Mouse (Mus musculus): ENCODE data around the gene Pafah1b2. TPM values are rescaled to one million over a fixed set of nuclear protein-coding genes. Genes with fewer than 3 reads are reported as not detected.

Pafah1b2 gene
- polyA plus RNA-seq, 1 experiment from 2014 or later = 182 TPM

DNA sequence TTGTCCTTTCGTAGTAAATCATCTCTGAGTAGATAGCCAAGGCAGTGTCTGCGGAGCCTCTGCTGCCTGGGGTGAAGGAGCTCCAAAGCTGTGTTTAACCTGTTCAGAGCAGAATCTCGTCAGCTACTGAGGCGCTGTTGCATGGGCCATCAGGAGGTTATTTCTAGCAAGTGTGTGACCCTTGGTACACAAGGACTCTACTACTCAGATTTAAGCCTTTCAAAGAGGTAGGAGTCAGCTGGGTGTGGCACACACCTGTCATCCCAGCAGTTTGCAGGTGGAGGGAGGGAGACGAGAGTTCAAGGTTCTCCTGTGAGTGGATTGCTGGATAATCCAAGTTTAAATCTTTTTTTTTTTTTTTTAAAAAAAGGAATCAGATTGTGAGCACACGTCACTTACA lies 7.5 kb upstream of the Pafah1b2 start:
- H3K4me2 ChIP-seq = no peak overlapping the region

DNA sequence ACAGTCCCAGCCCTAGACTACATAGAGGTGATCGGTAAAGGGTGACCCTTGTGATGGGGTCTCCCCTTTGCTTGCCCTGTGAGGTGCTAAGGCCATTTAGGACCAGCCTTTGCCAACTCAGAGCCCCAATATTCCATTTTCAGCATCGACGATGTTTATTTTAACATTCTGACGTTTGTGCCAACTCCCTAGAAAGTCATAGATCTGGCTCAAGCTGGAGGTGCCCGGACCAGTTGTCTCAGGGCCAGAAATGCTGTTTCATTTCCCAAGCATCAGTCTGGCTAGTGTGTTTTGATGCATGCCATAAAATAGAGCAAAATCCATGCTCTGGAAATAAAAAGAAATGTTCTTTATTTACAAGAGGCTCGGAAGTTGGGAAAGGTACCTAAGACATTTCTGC lies 5.8 kb upstream of the Pafah1b2 start:
- Histone ChIP-seq H3K27ac (no peak overlapping the region), H3K36me3 (peaks cover 14% of the 10 kb centered on the region), H3K27me3 (no peaks in the 10 kb centered on the region), H3K4me2 (no peak overlapping the region), H3K9me3 (no peaks in the 10 kb centered on the region), H3K4me3 (no peak overlapping the region), H3K9ac (no peak overlapping the region), H3K4me1 (peaks cover 26% of the 10 kb centered on the region)
- ATAC-seq (ENCODE audit: insufficient number of reproducible peaks, low FRiP score, low TSS enrichment, low read depth) = no peak
- 75% methylated on average over 6 of the region's 6 CpGs for WGBS

More for the DNA sequence above, 7.5 kb upstream of the Pafah1b2 start:
- H3K27ac ChIP-seq = no peak overlapping the region
- no peak overlapping the region for H3K4me3 ChIP-seq
- 80% methylated on average over 6 of the region's 6 CpGs for WGBS
- no peak for ATAC-seq (ENCODE audit: insufficient number of reproducible peaks, low FRiP score, low TSS enrichment, low read depth)
- H3K27me3 ChIP-seq = no peaks in the 10 kb centered on the region
- peaks cover 17% of the 10 kb centered on the region for H3K4me1 ChIP-seq
- H3K9ac ChIP-seq = no peak overlapping the region
- H3K9me3 ChIP-seq = no peaks in the 10 kb centered on the region
- peaks cover 14% of the 10 kb centered on the region for H3K36me3 ChIP-seq

DNA sequence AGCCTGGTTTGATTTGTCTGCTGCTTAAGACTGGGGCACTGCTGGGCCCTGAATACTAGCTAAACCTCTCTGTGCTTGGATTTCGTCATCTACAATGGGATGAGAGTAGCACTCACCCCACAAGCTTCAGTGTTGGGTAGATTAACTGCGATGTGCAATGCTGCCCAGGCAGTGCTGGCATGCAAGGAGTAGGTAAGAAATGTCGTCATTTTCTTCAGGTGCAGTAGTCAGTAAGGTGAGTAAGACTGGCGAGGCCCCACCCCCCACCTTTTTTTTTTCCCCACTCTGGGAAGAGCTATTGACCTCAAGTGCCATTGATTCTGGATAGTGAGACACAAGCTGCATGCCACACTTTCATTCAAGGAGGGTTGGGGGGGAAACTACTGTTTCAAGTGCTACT lies 3.9 kb upstream of the Pafah1b2 start:
- 60% methylated on average over 4 of the region's 4 CpGs for WGBS
- Histone ChIP-seq H3K4me1 (peaks cover 35% of the 10 kb centered on the region), H3K9ac (no peak overlapping the region), H3K4me3 (no peak overlapping the region), H3K27ac (no peak overlapping the region), H3K27me3 (no peaks in the 10 kb centered on the region), H3K36me3 (peaks cover 14% of the 10 kb centered on the region), H3K9me3 (no peaks in the 10 kb centered on the region), H3K4me2 (no peak overlapping the region)
- no peak for ATAC-seq (ENCODE audit: insufficient number of reproducible peaks, low FRiP score, low TSS enrichment, low read depth)

DNA sequence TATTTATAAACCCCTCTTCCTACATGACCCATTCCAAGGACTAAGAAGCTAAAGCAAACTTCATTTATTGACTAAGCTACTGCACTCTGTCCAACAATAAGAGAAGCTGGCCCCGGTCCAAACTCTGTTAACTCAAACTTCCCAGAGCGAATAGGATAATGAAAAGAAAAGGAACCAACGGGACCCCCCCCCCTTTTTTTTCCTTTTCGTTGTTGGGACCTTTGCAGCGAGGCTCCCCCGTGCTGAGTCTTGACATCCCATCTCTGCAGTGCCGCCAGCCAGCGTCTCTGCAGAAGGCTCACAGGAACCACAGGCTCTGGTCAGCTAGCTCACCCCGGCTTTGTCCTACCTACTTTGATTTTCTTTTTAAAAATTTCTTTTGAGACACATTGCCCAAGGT lies 3.3 kb upstream of the Pafah1b2 start:
- Histone ChIP-seq H3K27ac (peak overlapping the region; percentile 77), H3K9me3 (no peaks in the 10 kb centered on the region), H3K4me2 (peak overlapping the region; percentile 26), H3K4me3 (no peak overlapping the region), H3K36me3 (peaks cover 9% of the 10 kb centered on the region), H3K4me1 (peaks cover 35% of the 10 kb centered on the region), H3K9ac (no peak overlapping the region), H3K27me3 (no peaks in the 10 kb centered on the region)
- 29% methylated on average over 9 of the region's 9 CpGs for WGBS
- ATAC-seq (ENCODE audit: insufficient number of reproducible peaks, low FRiP score, low TSS enrichment, low read depth) = no peak

DNA sequence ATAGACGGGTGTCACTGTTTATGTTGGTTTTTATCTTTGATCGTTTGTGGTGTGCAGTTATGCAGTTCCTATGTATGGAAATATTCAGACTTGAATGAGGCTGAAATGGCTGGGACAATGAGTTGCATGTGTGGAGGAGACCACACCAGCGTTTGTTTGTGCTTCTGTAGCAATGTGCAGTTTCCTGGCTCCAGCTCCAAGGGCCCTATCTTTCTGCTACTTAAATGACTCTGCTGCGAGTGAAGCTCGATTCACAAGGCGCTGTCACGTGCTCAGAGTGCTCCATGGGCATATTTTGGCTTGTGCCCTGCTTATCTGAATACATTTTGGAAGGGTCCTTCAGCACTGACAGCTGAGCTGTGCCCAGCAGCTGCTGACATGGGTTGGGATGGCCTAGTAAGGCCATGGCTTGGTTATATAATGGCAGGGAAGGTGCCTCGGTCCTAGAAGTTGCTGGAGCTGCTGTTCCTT lies 2.6 kb upstream of the Pafah1b2 start:
- H3K4me1 ChIP-seq = peaks cover 35% of the 10 kb centered on the region
- peak overlapping the region; percentile 77 for H3K27ac ChIP-seq
- WGBS = 23% methylated on average over 8 of the region's 8 CpGs
- peak overlapping the region; percentile 7; the same call in 1 of the 2 replicates for H3K4me3 ChIP-seq
- no peaks in the 10 kb centered on the region for H3K27me3 ChIP-seq
- H3K9me3 ChIP-seq = no peaks in the 10 kb centered on the region
- H3K9ac ChIP-seq = no peak overlapping the region
- no peak for ATAC-seq (ENCODE audit: insufficient number of reproducible peaks, low FRiP score, low TSS enrichment, low read depth)
- H3K36me3 ChIP-seq = peaks cover 7% of the 10 kb centered on the region
- H3K4me2 ChIP-seq = peak overlapping the region; percentile 26; the same call in 1 of the 2 replicates

DNA sequence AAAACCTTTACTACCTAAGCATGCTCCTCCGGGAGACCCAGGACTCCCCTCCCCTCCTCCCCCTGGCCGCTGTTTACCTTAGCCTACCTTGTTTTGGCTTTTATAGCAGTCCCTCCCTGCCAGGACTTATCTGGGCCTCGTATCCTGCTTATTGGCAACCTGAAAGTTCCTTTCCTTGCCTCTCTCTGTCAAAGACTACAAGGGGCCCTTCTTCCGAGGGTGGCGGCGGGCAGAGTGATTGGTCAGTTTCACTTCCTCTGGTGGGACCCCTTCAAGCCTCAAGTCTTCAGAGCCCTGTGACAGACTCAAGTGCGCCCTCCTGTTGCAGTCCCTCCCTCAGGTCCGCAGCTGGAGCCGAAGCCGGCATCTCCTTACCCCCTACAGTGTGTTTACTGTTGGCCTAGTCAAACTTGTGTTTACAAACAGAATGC lies 1.8 kb upstream of the Pafah1b2 start:
- Histone ChIP-seq H3K9ac (peak overlapping the region; percentile 5; the same call in 1 of the 2 replicates), H3K4me1 (peaks cover 35% of the 10 kb centered on the region), H3K9me3 (no peaks in the 10 kb centered on the region), H3K36me3 (peaks cover 4% of the 10 kb centered on the region), H3K27ac (peak overlapping the region; percentile 90; the same call in 1 of the 2 replicates), H3K4me3 (peak overlapping the region; percentile 97), H3K27me3 (no peaks in the 10 kb centered on the region), H3K4me2 (peak overlapping the region; percentile 68)
- ATAC-seq (ENCODE audit: insufficient number of reproducible peaks, low FRiP score, low TSS enrichment, low read depth) = no peak
- 7% methylated on average over 10 of the region's 10 CpGs for WGBS

DNA sequence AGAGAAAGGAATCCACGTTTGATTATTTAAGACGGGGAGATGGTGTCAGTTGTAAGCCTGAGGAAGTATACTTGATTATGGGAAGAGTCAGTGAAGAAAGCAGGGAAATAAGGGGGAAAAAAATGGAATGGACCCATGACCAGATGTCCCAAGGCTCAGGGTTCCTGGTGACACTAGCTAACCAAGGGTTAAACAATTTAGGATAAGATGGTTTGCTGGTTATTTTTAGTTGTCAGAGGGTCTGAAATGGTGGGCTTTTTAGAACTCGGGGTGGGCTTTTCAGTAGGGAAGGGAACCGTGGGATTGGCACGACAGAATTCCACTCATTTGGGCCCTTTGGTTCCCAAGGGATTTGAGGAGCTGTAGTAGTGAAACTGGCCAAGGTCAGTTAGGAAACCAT lies 1.1 kb upstream of the Pafah1b2 start:
- peaks cover 35% of the 10 kb centered on the region for H3K4me1 ChIP-seq
- peak overlapping the region; percentile 90 for H3K27ac ChIP-seq
- 2% methylated on average over 5 of the region's 5 CpGs for WGBS
- peak overlapping the region; percentile 97 for H3K4me3 ChIP-seq
- ATAC-seq (ENCODE audit: insufficient number of reproducible peaks, low FRiP score, low TSS enrichment, low read depth) = no peak
- H3K4me2 ChIP-seq = peak overlapping the region; percentile 68
- H3K27me3 ChIP-seq = no peaks in the 10 kb centered on the region
- peak overlapping the region; percentile 95 for H3K9ac ChIP-seq
- H3K9me3 ChIP-seq = no peaks in the 10 kb centered on the region
- H3K36me3 ChIP-seq = peaks cover 4% of the 10 kb centered on the region

DNA sequence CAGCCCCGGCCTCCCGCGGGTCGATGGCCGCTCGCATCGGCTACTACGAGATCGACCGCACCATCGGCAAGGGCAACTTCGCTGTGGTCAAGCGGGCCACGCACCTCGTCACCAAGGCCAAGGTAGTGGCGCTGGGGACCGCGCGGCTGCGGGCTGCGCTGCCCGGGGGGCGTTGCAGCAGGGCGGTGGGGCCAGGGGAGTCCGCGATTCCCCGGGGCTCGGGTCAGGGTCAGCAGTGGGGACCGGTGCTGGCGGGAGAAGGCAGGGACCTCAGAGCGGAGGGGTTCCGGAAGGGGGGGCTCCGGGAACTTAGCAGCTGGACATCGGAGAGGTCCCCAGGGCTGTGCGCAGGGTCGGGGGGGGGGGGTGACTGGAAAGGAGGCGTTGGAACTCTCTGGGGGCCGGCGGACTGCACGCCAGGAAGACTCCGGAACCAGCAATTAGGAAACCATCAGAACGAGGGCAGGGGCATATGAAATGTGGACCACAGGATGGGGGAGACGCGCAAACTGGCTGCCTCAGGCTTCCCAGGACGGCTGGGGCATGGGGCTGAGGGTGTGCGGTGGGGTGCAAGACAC lies 608 bp upstream of the Pafah1b2 start:
- Histone ChIP-seq H3K4me2 (peak overlapping the region; percentile 68), H3K27me3 (no peaks in the 10 kb centered on the region), H3K9me3 (no peaks in the 10 kb centered on the region), H3K36me3 (peaks cover 2% of the 10 kb centered on the region), H3K27ac (peak overlapping the region; percentile 90), H3K4me3 (peak overlapping the region; percentile 97), H3K4me1 (peaks cover 35% of the 10 kb centered on the region), H3K9ac (peak overlapping the region; percentile 95)
- under 1% methylated on average over 44 of the region's 46 CpGs for WGBS
- peak; percentile 35 for ATAC-seq (ENCODE audit: insufficient number of reproducible peaks, low FRiP score, low TSS enrichment, low read depth)

DNA sequence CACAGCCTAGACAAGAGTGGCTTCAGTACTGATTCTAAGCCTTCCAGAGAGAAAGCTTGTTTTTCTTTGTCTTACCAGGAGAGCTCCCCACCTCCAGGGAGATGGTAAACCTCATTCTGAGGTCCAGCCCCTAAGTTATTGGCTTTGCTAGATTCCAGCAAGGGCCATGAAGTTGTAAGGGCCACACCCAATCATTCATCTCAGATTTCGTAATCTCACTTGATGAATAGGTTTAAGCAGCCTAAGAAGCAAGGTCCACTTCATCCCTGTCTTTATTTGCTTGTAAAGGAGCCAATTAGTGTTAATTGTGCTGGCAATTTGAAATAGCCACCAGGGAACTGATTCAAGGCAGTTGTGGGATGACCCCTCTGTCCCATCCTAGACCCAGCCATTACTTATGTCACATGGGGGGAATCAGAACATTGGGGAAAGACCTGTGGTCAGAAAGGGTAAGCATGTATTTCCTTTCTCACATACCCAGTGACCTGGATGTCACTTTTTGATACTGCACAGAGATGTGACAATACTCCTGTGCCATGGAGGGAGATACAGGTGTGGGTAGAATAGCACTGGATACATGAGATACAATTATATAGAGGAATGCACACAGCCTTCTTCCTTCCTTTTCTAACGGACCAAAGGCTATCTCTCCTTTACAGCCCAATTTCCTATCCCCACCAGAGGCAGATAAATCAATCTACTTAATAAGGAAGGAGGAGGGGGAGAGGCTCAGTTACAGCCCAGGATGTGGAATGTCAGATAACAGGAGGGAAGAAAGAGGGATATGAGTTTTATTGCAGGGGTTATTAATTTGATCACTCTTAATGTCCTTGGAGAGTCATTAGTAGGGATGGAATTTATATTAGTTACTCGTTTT lies 1.2 kb downstream of the Pafah1b2 start:
- 29% methylated on average over 3 of the region's 3 CpGs for WGBS
- H3K27me3 ChIP-seq = no peaks in the 10 kb centered on the region
- 0 out of 2 replicates have a peak overlapping the region, but pooled peaks have one; percentile 95 for H3K9ac ChIP-seq
- no peak for ATAC-seq (ENCODE audit: insufficient number of reproducible peaks, low FRiP score, low TSS enrichment, low read depth)
- no peak overlapping the region for H3K4me3 ChIP-seq
- no peaks in the 10 kb centered on the region for H3K36me3 ChIP-seq
- no peaks in the 10 kb centered on the region for H3K9me3 ChIP-seq
- H3K27ac ChIP-seq = 0 out of 2 replicates have a peak overlapping the region, but pooled peaks have one; percentile 90
- no peak overlapping the region for H3K4me2 ChIP-seq
- peaks cover 34% of the 10 kb centered on the region for H3K4me1 ChIP-seq

DNA sequence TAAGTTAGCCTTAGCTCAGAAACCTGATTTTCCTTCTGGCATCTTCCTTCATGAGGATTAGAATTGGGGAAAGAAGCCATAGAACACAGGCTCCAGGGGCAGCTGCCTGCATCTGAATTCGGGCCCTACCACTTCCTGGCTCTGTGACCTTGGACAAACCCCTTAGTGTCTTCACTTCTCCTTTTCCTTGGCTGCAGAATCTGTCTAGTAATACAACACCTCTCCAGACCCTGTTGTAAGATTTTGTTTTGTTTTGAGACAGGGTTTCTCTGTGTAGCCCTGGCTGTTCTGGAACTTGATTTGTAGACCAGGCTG lies 2.9 kb downstream of the Pafah1b2 start:
- Histone ChIP-seq H3K9ac (no peak overlapping the region), H3K27me3 (no peaks in the 10 kb centered on the region), H3K4me3 (no peak overlapping the region), H3K27ac (no peak overlapping the region), H3K4me2 (no peak overlapping the region), H3K36me3 (no peaks in the 10 kb centered on the region), H3K9me3 (no peaks in the 10 kb centered on the region), H3K4me1 (peaks cover 19% of the 10 kb centered on the region)
- WGBS = 46% methylated on average over 1 of the region's 1 CpGs
- no peak for ATAC-seq (ENCODE audit: insufficient number of reproducible peaks, low FRiP score, low TSS enrichment, low read depth)

DNA sequence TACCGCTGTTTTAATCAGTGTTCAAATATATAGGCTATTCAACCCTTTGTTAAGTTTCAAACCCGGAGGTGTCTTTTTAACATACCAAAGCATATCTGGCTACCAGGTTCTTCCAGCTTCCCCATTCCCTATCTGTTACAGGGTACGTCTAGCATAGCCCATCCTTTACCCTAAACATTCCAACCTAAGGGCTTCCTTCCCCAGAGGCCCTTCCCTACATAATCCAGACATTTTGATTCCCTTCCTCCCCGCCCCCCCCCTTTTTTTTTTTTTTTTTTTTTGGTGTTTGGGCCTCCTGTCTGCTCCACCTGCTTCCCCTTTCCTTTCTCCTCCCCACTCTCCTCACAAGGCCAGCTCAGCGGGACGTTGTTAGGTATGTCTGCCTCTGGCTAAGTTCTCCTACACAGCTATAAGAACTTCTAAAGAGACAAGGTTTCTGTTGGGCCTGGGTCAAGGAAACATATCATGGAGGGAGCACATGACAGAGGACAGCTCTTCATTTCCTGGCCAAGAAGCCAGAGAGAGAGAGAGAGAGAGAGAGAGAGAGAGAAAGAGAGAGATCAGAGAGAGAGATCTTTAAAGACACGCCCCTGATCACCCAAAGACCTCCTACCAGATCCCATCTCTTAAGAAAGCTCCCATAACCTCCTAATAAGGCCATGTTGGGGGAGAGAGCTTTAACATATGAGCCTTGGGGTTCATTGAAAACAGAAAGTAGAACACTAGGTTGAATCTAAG lies 3.4 kb downstream of the Pafah1b2 start:
- no peak overlapping the region for H3K4me2 ChIP-seq
- no peak for ATAC-seq (ENCODE audit: insufficient number of reproducible peaks, low FRiP score, low TSS enrichment, low read depth)
- no peak overlapping the region for H3K9ac ChIP-seq
- H3K4me3 ChIP-seq = no peak overlapping the region
- H3K27ac ChIP-seq = no peak overlapping the region
- H3K36me3 ChIP-seq = no peaks in the 10 kb centered on the region
- 47% methylated on average over 7 of the region's 7 CpGs for WGBS
- H3K4me1 ChIP-seq = peaks cover 14% of the 10 kb centered on the region
- no peaks in the 10 kb centered on the region for H3K9me3 ChIP-seq
- H3K27me3 ChIP-seq = no peaks in the 10 kb centered on the region
